ENCODE assay signal across 1 mouse cellular context in genomic region chr7:45368178-45368577, GRCm38 (mm10).
TF ChIP-seq lines count a peak whose summit lies in the region.

No protein-coding gene starts in this region.

TF ChIP-seq in MEL, 35 proteins besides CTCF, POLR2A, EP300 and RAD21:
- TF ChIP-seq JUND (IDR thresholded peaks at IDR 0.05; ENCODE audit: low read depth, low read length) = no peak
- no peak for TF ChIP-seq TCF12 (IDR thresholded peaks at IDR 0.05; ENCODE audit: low read depth, low read length)
- TF ChIP-seq MAX (IDR thresholded peaks at IDR 0.05; ENCODE audit: low read length) = no peak
- no peak for TF ChIP-seq ELF1 (IDR thresholded peaks at IDR 0.05; ENCODE audit: low read depth, low read length)
- TF ChIP-seq USF2 (IDR thresholded peaks at IDR 0.05; ENCODE audit: borderline replicate concordance in 1 of 2, insufficient read depth in 1 of 2, low read depth in 1 of 2, low read length in 2 of 2) = no peak
- TF ChIP-seq SMC3 (IDR thresholded peaks at IDR 0.05; ENCODE audit: low read depth, low read length) = no peak
- no peak for TF ChIP-seq NELFE (IDR thresholded peaks at IDR 0.05; ENCODE audit: low read depth, low read length)
- no peak for TF ChIP-seq UBTF (IDR thresholded peaks at IDR 0.05; ENCODE audit: borderline replicate concordance, insufficient read depth, low read depth, low read length)
- TF ChIP-seq MXI1 (IDR thresholded peaks at IDR 0.05; ENCODE audit: low read depth, low read length) = no peak
- no peak for TF ChIP-seq MYC (IDR thresholded peaks at IDR 0.05; ENCODE audit: low read depth, low read length)
- TF ChIP-seq KAT2A (conservative IDR thresholded peaks at IDR 0.05; ENCODE audit: low read depth, low read length) = no peak
- no peak for TF ChIP-seq ZMIZ1 (IDR thresholded peaks at IDR 0.05; ENCODE audit: low read depth, low read length)
- no peak for TF ChIP-seq ZNF384 (IDR thresholded peaks at IDR 0.05; ENCODE audit: low read depth, low read length)
- TF ChIP-seq HCFC1 (IDR thresholded peaks at IDR 0.05; ENCODE audit: low read depth, low read length) = no peak
- TF ChIP-seq NRF1 (IDR thresholded peaks at IDR 0.05; ENCODE audit: insufficient read depth, low read depth, low read length, poor library complexity, severe bottlenecking) = no peak
- no peak for TF ChIP-seq USF1 (IDR thresholded peaks at IDR 0.05; ENCODE audit: low read depth, low read length)
- no peak for TF ChIP-seq CHD2 (IDR thresholded peaks at IDR 0.05; ENCODE audit: low read length)
TF ChIP-seq in MEL: peak in this region for 0.
